Mouse (Mus musculus) MEL (cell line): ENCODE data around the gene Diaph3. TPM values are rescaled to one million over a fixed set of nuclear protein-coding genes. Genes with fewer than 3 reads are reported as not detected.

Experiments
- DNase-seq: peaks from one replicate; pipeline ENCODE4 v3.0.0; 2011; ENCODE audit warnings: low read depth, low spot score
- H3K27ac ChIP-seq: 2 replicates; pipeline ENCODE4 v1.5.1; 2012; ENCODE audit warnings: low read depth, mild to moderate bottlenecking, control low read depth, low read length, moderate library complexity; ENCODE audit not compliant: control insufficient read depth
- H3K27me3 ChIP-seq, 2 experiments: fragments of 150-350 bp in 1 of 2; sonication (generic) in 1 of 2; 2 replicates each; pipeline ENCODE4 v1.6.1; 2012; ENCODE audit warnings: low read length in 2 of 2, mild to moderate bottlenecking in 2 of 2, improper control_type of control experiment in 1 of 2, moderate library complexity in 1 of 2; ENCODE audit not compliant: insufficient read depth in 2 of 2, control insufficient read depth in 1 of 2
- H3K36me3 ChIP-seq, 2 experiments: 2 replicates each; pipeline ENCODE4 v1.6.1; 2012 to 2014; ENCODE audit warnings: low read length in 2 of 2, improper control_type of control experiment in 1 of 2, inconsistent platforms in 1 of 2, mild to moderate bottlenecking in 1 of 2; ENCODE audit not compliant: insufficient read depth in 2 of 2, control insufficient read depth in 1 of 2
- H3K4me1 ChIP-seq, 2 experiments: fragments of 150-350 bp in 1 of 2; sonication (generic) in 1 of 2; 2 replicates each; pipeline ENCODE4 v1.6.1; 2012; ENCODE audit warnings: low read length in 2 of 2, improper control_type of control experiment in 1 of 2, mild to moderate bottlenecking in 1 of 2; ENCODE audit not compliant: insufficient read depth in 2 of 2, control insufficient read depth in 1 of 2
- H3K4me3 ChIP-seq, 2 experiments: fragments of 150-350 bp in 1 of 2; sonication (generic) in 1 of 2; 2 replicates each; pipeline ENCODE4 v1.5.1; 2012; ENCODE audit warnings: low read depth in 2 of 2, low read length in 2 of 2, mild to moderate bottlenecking in 2 of 2, moderate library complexity in 2 of 2, control low read depth in 1 of 2, improper control_type of control experiment in 1 of 2; ENCODE audit not compliant: control insufficient read depth in 1 of 2, insufficient read depth in 1 of 2
- H3K79me2 ChIP-seq: 2 replicates; pipeline ENCODE4 v1.6.1; 2012; ENCODE audit warnings: mild to moderate bottlenecking, low read length, moderate library complexity; ENCODE audit not compliant: control insufficient read depth, poor library complexity, insufficient read depth
- H3K9ac ChIP-seq: 2 replicates; pipeline ENCODE4 v1.6.1; 2012; ENCODE audit warnings: low read depth, mild to moderate bottlenecking, control low read depth, low read length, moderate library complexity; ENCODE audit not compliant: control insufficient read depth, poor library complexity, severe bottlenecking
- H3K9me3 ChIP-seq: fragments of 150-350 bp; sonication (generic); replicated peaks from 2 replicates; pipeline ENCODE4 v1.6.1; 2012; ENCODE audit warnings: mild to moderate bottlenecking, low read length, improper control_type of control experiment, moderate library complexity; ENCODE audit not compliant: insufficient read depth
- CHD1 ChIP-seq: IDR thresholded peaks from 2 replicates; pipeline ENCODE4 v1.6.1; 2012; ENCODE audit warnings: low read depth, mild to moderate bottlenecking, inconsistent platforms, low read length, improper control_type of control experiment
- CHD2 ChIP-seq: IDR thresholded peaks from 2 replicates; pipeline ENCODE4 v1.6.1; 2011; ENCODE audit warnings: low read length, improper control_type of control experiment
- CTCF ChIP-seq, 3 experiments: IDR thresholded peaks in 2 of 3; conservative IDR thresholded peaks in 1 of 3; 2 replicates each; pipeline ENCODE4 v1.5.1; 2011 to 2012; ENCODE audit warnings: low read length in 3 of 3, low read depth in 2 of 3, mild to moderate bottlenecking in 2 of 3, improper control_type of control experiment in 1 of 3, inconsistent platforms in 1 of 3, mixed read lengths in 1 of 3, moderate library complexity in 1 of 3; ENCODE audit not compliant: control insufficient read depth in 1 of 3, insufficient read depth in 1 of 3, poor library complexity in 1 of 3, severe bottlenecking in 1 of 3
- E2F4 ChIP-seq: IDR thresholded peaks from 2 replicates; pipeline ENCODE4 v1.6.1; 2011; ENCODE audit warnings: low read depth, low read length, improper control_type of control experiment, borderline replicate concordance
- ETS1 ChIP-seq: IDR thresholded peaks from 2 replicates; pipeline ENCODE4 v1.6.1; 2012; ENCODE audit warnings: low read depth, mild to moderate bottlenecking, inconsistent platforms, low read length, improper control_type of control experiment, moderate library complexity
- GATA1 ChIP-seq: IDR thresholded peaks from 2 replicates; pipeline ENCODE4 v1.6.1; 2011; ENCODE audit warnings: low read depth, low read length, improper control_type of control experiment
- HCFC1 ChIP-seq: IDR thresholded peaks from 2 replicates; pipeline ENCODE4 v1.6.1; 2012; ENCODE audit warnings: low read depth, mild to moderate bottlenecking, inconsistent platforms, low read length, improper control_type of control experiment, moderate library complexity
- JUND ChIP-seq: IDR thresholded peaks from 2 replicates; pipeline ENCODE4 v1.6.1; 2011; ENCODE audit warnings: low read depth, mild to moderate bottlenecking, improper control_type of control experiment, low read length
- KAT2A ChIP-seq: conservative IDR thresholded peaks from 2 replicates; pipeline ENCODE4 v1.6.1; 2012; ENCODE audit warnings: low read depth, low read length, improper control_type of control experiment, inconsistent platforms
- MAX ChIP-seq: IDR thresholded peaks from 2 replicates; pipeline ENCODE4 v1.6.1; 2011; ENCODE audit warnings: low read length, improper control_type of control experiment
- MYB ChIP-seq: IDR thresholded peaks from 2 replicates; pipeline ENCODE4 v1.6.1; 2011; ENCODE audit warnings: mild to moderate bottlenecking, low read depth, low read length, improper control_type of control experiment
- MYC ChIP-seq: IDR thresholded peaks from 2 replicates; pipeline ENCODE4 v1.6.1; 2011; ENCODE audit warnings: low read depth, mild to moderate bottlenecking, low read length, improper control_type of control experiment, moderate library complexity
- NRF1 ChIP-seq: IDR thresholded peaks from 2 replicates; pipeline ENCODE4 v1.6.1; 2014; ENCODE audit warnings: low read depth, mild to moderate bottlenecking, inconsistent platforms, low read length, improper control_type of control experiment, moderate library complexity; ENCODE audit not compliant: poor library complexity, insufficient read depth, severe bottlenecking
- POLR2AphosphoS2 ChIP-seq: IDR thresholded peaks from 2 replicates; pipeline ENCODE4 v1.6.1; 2011; ENCODE audit warnings: low read length, improper control_type of control experiment
- POLR2AphosphoS5 ChIP-seq: IDR thresholded peaks from 2 replicates; pipeline ENCODE4 v1.6.1; 2012; ENCODE audit warnings: low read depth, borderline replicate concordance, mild to moderate bottlenecking, inconsistent platforms, low read length, moderate library complexity, mixed read lengths
- SIN3A ChIP-seq: IDR thresholded peaks from 2 replicates; pipeline ENCODE4 v1.6.1; 2012; ENCODE audit warnings: low read length, improper control_type of control experiment, inconsistent platforms
- TAL1 ChIP-seq: IDR thresholded peaks from 2 replicates; pipeline ENCODE4 v1.6.1; 2012; ENCODE audit warnings: mild to moderate bottlenecking, inconsistent platforms, low read length, moderate library complexity, mixed read lengths
- TBP ChIP-seq: IDR thresholded peaks from 2 replicates; pipeline ENCODE4 v1.8.0; 2011; ENCODE audit warnings: low read depth, low read length, improper control_type of control experiment
- USF2 ChIP-seq, 2 experiments: IDR thresholded peaks; 2 replicates each; pipeline ENCODE4 v1.6.1; 2011 to 2012; ENCODE audit warnings: improper control_type of control experiment in 2 of 2, low read length in 2 of 2, borderline replicate concordance in 1 of 2, inconsistent platforms in 1 of 2, low read depth in 1 of 2, mild to moderate bottlenecking in 1 of 2; ENCODE audit not compliant: insufficient read depth in 1 of 2
- ZMIZ1 ChIP-seq: IDR thresholded peaks from 2 replicates; pipeline ENCODE4 v1.6.1; 2012; ENCODE audit warnings: low read depth, mild to moderate bottlenecking, inconsistent platforms, low read length, improper control_type of control experiment, moderate library complexity
- polyA plus RNA-seq, 2 experiments: library from polyadenylated mRNA; stranded (reverse) in 1 of 2; unstranded in 1 of 2; fragments of >175 nt in 1 of 2; fragments of >200 nt in 1 of 2; gene quantifications; 2 replicates each; pipeline versions ENCODE4 v1.2.1 to v1.2.4; 2012; ENCODE audit warnings: low replicate concordance in 2 of 2, low read depth in 1 of 2; ENCODE audit not compliant: insufficient read length in 2 of 2, insufficient read depth in 1 of 2, missing spikeins in 1 of 2
- total RNA-seq: library from RNA; depleted of rRNA; stranded (reverse); fragments of 300-350 nt; gene quantifications from 2 replicates; pipeline ENCODE4 v1.2.3, GENCODE M21; 2012

The Diaph3 gene
- total and polyA plus RNA-seq, 3 experiments, result 9.0 to 11.9 TPM; not detected in 1

- no peaks in the 10 kb centered on the region for H3K27me3 ChIP-seq
- H3K36me3 ChIP-seq, result no peaks in the 10 kb centered on the region; a peak in 1 of 4 replicates
- no peak overlapping the region for H3K4me3 ChIP-seq
- no peak for TF ChIP-seq NRF1
- no peak for TF ChIP-seq MYC
- no peaks in the 10 kb centered on the region for H3K4me1 ChIP-seq
- no peak overlapping the region for H3K27ac ChIP-seq
- H3K79me2 ChIP-seq, result no peaks in the 10 kb centered on the region
- no peak overlapping the region for H3K9ac ChIP-seq
- no peaks in the 10 kb centered on the region for H3K9me3 ChIP-seq
- DNase-seq, result no peak
Observed at GRCm38 (mm10) chr14:87075021-87075531, 66.0 kb downstream of the Diaph3 start.

GRCm38 (mm10) chr14:87064281-87064680 is 76.8 kb downstream of the Diaph3 start:
- no peaks in the 10 kb centered on the region for H3K79me2 ChIP-seq
- H3K4me1 ChIP-seq, result no peaks in the 10 kb centered on the region
- H3K27ac ChIP-seq, result no peak overlapping the region
- DNase-seq, result no peak
- H3K9me3 ChIP-seq, result no peaks in the 10 kb centered on the region
- H3K36me3 ChIP-seq, result no peaks in the 10 kb centered on the region
- no peak overlapping the region for H3K4me3 ChIP-seq
- no peak overlapping the region for H3K9ac ChIP-seq
- H3K27me3 ChIP-seq, result no peaks in the 10 kb centered on the region
- no peak for TF ChIP-seq NRF1

- H3K4me3 ChIP-seq, result no peak overlapping the region
- DNase-seq, result no peak
- H3K36me3 ChIP-seq, result peaks cover 0 to 1% of the 10 kb centered on the region in 2 experiments; a peak in 1 of 4 replicates
- no peaks in the 10 kb centered on the region for H3K4me1 ChIP-seq
- no peak for TF ChIP-seq USF2 (IDR thresholded peaks at IDR 0.05; ENCODE audit: borderline replicate concordance in 1 of 2, insufficient read depth in 1 of 2, low read depth in 1 of 2, low read length in 2 of 2)
- no peak for TF ChIP-seq CTCF (IDR thresholded peaks at IDR 0.05 in 2 of 3, conservative IDR thresholded peaks at IDR 0.05 in 1 of 3; ENCODE audit: control insufficient read depth in 1 of 3, insufficient read depth in 1 of 3, low read depth in 2 of 3, low read length in 3 of 3, poor library complexity in 1 of 3, severe bottlenecking in 1 of 3)
- TF ChIP-seq POLR2AphosphoS2, result no peak
- TF ChIP-seq ETS1, result no peak
- no peak for TF ChIP-seq GATA1
- TF ChIP-seq TBP, result no peak
- no peak for TF ChIP-seq CHD1
- TF ChIP-seq SIN3A, result no peak
- no peak for TF ChIP-seq NRF1
- TF ChIP-seq JUND, result no peak
- no peak for TF ChIP-seq E2F4
- TF ChIP-seq KAT2A, result no peak
- no peak for TF ChIP-seq POLR2AphosphoS5
- TF ChIP-seq MYB, result no peak
- no peak for TF ChIP-seq CHD2
- no peak for TF ChIP-seq TAL1
- TF ChIP-seq ZMIZ1, result no peak
- TF ChIP-seq MYC, result no peak
- no peak for TF ChIP-seq MAX
- TF ChIP-seq HCFC1, result no peak
- H3K9me3 ChIP-seq, result no peaks in the 10 kb centered on the region
- no peak overlapping the region for H3K9ac ChIP-seq
- H3K27ac ChIP-seq, result no peak overlapping the region
- no peaks in the 10 kb centered on the region for H3K79me2 ChIP-seq
- H3K27me3 ChIP-seq, result no peaks in the 10 kb centered on the region
Observed at GRCm38 (mm10) chr14:87056169-87056568, 84.9 kb downstream of the Diaph3 start.
